Mouse (Mus musculus): ENCODE measurements around the gene Serp1.

- TF ChIP-seq CTCF (IDR thresholded peaks at IDR 0.05; ENCODE audit: borderline replicate concordance, insufficient read depth, low read depth, low read length) (no peak), POLR2A (IDR thresholded peaks at IDR 0.05; ENCODE audit: borderline replicate concordance, insufficient read depth, low read length) (no peak)
These were observed 6.7 kb downstream of the Serp1 start for GRCm38 (mm10) chr3:58518962-58519361.
